Mouse (Mus musculus) embryonic facial prominence, embryonic 12.5 days (tissue): ENCODE results near the gene Ipo9. TPM values are rescaled to one million over a fixed set of nuclear protein-coding genes. Genes with fewer than 3 reads are reported as not detected.

ENCODE experiments used
- ATAC-seq: fragments of 200-750 bp; cut with Nextera tagmentation; 2 replicates; pipeline ENCODE4 v1.8.0; 2017; ENCODE audit not compliant: insufficient number of reproducible peaks, insufficient read depth, low FRiP score, low TSS enrichment
- H3K27ac ChIP-seq: fragments of 300-500 bp; sonication (generic); 2 replicates; pipeline ENCODE4 v1.5.1; 2016; ENCODE audit warnings: mild to moderate bottlenecking
- H3K27me3 ChIP-seq: fragments of 300-500 bp; sonication (generic); 2 replicates; pipeline ENCODE4 v1.6.1; 2016; ENCODE audit warnings: mild to moderate bottlenecking, moderate library complexity
- H3K36me3 ChIP-seq: fragments of 300-500 bp; sonication (generic); 2 replicates; pipeline ENCODE4 v1.6.1; 2016; ENCODE audit warnings: mild to moderate bottlenecking
- H3K4me1 ChIP-seq: fragments of 300-500 bp; sonication (generic); 2 replicates; pipeline ENCODE4 v1.6.1; 2016
- H3K4me2 ChIP-seq: fragments of 300-500 bp; sonication (generic); replicated peaks from 2 replicates; pipeline ENCODE4 v1.6.1; 2016; ENCODE audit warnings: mild to moderate bottlenecking, moderate library complexity
- H3K4me3 ChIP-seq: fragments of 300-500 bp; sonication (generic); 2 replicates; pipeline ENCODE4 v1.5.1; 2016; ENCODE audit warnings: mild to moderate bottlenecking
- H3K9ac ChIP-seq: fragments of 300-500 bp; sonication (generic); 2 replicates; pipeline ENCODE4 v1.6.1; 2016; ENCODE audit warnings: mild to moderate bottlenecking, moderate library complexity
- H3K9me3 ChIP-seq: fragments of 300-500 bp; sonication (generic); 2 replicates; pipeline ENCODE4 v1.6.1; 2016; ENCODE audit warnings: mild to moderate bottlenecking, moderate library complexity
- WGBS: fragments of 180-500 bp; shearing (Covaris S2); methylation state at CpG from one replicate; pipeline ENCODE4 v1.1.7; 2016; 5-methylcytosine and 5-hydroxymethylcytosine counted together
- polyA plus RNA-seq: library from polyadenylated mRNA; unstranded; fragments of >200 nt; fragmentation: Nextera tagmentation; extraction: Ambion mirVana; gene quantifications from 2 replicates; pipeline ENCODE4 v1.2.1, GENCODE M21; 2016

The Ipo9 gene
- polyA plus RNA-seq, 1 experiment from 2014 or later: 183 TPM

DNA sequence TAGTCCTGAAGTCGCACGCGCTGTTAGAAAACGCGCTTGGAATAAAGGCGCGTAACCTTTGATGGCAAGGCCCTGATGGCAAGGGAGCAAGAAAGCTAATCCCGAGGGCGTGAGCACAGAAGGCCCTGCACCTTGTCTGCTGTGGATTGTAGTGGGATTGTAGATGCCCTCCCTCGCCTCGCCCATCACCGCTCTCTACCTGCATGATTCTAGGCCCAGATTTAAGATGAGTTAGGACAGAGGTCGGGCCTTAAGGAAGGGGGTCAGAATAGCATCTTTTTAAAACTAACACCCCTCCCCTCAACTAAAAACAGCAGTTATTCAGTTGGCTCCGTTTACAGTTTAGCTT lies 344 bp upstream of the Ipo9 start:
- WGBS: 3% methylated on average over 14 of the region's 14 CpGs
- Histone ChIP-seq H3K4me2 (peak overlapping the region; percentile 53), H3K4me1 (peaks cover 23% of the 10 kb centered on the region), H3K27me3 (no peaks in the 10 kb centered on the region), H3K27ac (peak overlapping the region; percentile 90), H3K9me3 (no peaks in the 10 kb centered on the region), H3K9ac (peak overlapping the region; percentile 92), H3K4me3 (peak overlapping the region; percentile 89), H3K36me3 (peaks cover 9% of the 10 kb centered on the region)
- 0 out of 2 replicates have a peak, but pooled peaks have one; percentile 48 for ATAC-seq

DNA sequence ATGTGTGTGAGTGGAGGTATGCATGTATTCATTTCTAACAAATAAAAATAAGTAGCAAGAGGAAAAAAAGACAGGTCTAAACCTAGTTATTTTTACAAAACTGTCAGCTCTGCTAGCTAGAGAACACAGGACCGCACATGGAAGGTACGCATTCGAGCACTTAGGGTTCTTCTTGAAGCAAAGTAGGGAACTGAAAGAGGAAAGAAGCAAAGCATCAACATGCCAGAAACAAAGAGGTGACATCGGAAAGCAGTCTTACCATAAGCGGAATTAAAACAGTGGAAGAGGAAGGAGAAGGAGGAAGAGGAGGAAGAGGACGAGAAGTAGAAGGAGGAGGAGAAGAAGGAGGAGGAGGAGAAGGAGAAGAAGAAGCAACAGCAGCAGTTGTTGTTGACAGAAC lies 2.9 kb downstream of the Ipo9 start:
- H3K9ac ChIP-seq: no peak overlapping the region
- peaks cover 23% of the 10 kb centered on the region for H3K4me1 ChIP-seq
- H3K4me3 ChIP-seq: no peak overlapping the region
- ATAC-seq: no peak
- no peaks in the 10 kb centered on the region for H3K9me3 ChIP-seq
- 87% methylated on average over 6 of the region's 6 CpGs for WGBS
- no peak overlapping the region for H3K27ac ChIP-seq
- no peaks in the 10 kb centered on the region for H3K27me3 ChIP-seq
- peaks cover 37% of the 10 kb centered on the region for H3K36me3 ChIP-seq
- no peak overlapping the region for H3K4me2 ChIP-seq

DNA sequence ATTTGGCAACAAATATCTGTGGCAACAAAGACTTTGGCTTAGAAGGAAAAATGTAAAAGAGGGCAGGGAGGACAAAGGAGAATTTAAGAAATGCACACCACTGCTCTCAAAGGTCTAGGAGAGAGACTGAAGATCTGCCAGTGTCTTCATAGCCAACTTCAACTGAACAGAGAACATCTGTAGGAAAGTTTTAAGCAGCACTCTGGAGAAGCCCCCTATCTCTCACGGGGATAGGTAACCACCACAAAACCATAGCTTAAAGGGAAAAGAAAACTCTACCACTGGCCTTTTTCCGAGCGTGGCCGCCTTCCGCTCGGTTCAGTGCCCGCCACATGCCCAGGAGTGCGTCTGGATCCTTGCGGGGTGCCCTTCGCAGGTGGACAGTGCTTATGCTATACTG lies 3.7 kb downstream of the Ipo9 start:
- 97% methylated on average over 10 of the region's 10 CpGs for WGBS

DNA sequence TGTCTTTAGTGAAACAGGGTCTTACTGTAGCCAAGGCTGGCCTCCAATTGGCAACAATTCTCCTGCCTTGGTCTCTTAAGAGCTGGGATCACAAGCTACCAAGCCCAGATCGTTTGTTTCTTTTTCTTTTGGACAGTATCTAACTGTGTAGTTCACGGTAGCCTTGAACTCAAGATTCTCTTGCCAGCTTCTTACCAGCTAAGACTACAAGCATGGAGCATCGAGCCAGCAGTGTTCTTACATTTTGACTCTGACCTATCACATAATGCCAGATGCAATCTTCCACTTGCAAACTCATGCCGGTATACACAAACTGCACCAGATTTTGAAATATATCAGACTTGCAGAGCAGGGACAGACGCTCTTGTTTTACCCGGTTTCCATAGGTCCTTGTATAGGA lies 7.5 kb downstream of the Ipo9 start:
- ATAC-seq: no peak
- H3K4me1 ChIP-seq: peaks cover 5% of the 10 kb centered on the region; the same call in 1 of the 2 replicates
- H3K9ac ChIP-seq: no peak overlapping the region
- H3K4me2 ChIP-seq: no peak overlapping the region
- H3K27me3 ChIP-seq: no peaks in the 10 kb centered on the region
- peaks cover 67% of the 10 kb centered on the region for H3K36me3 ChIP-seq
- WGBS: 94% methylated on average over 6 of the region's 6 CpGs
- H3K4me3 ChIP-seq: no peak overlapping the region
- H3K27ac ChIP-seq: no peak overlapping the region
- no peaks in the 10 kb centered on the region for H3K9me3 ChIP-seq

More for the DNA sequence above, 3.7 kb downstream of the Ipo9 start:
- H3K36me3 ChIP-seq: peaks cover 41% of the 10 kb centered on the region
- H3K9me3 ChIP-seq: no peaks in the 10 kb centered on the region
- no peak overlapping the region for H3K9ac ChIP-seq
- H3K4me3 ChIP-seq: no peak overlapping the region
- H3K4me1 ChIP-seq: peaks cover 23% of the 10 kb centered on the region
- ATAC-seq: no peak
- no peaks in the 10 kb centered on the region for H3K27me3 ChIP-seq
- no peak overlapping the region for H3K27ac ChIP-seq
- no peak overlapping the region for H3K4me2 ChIP-seq

DNA sequence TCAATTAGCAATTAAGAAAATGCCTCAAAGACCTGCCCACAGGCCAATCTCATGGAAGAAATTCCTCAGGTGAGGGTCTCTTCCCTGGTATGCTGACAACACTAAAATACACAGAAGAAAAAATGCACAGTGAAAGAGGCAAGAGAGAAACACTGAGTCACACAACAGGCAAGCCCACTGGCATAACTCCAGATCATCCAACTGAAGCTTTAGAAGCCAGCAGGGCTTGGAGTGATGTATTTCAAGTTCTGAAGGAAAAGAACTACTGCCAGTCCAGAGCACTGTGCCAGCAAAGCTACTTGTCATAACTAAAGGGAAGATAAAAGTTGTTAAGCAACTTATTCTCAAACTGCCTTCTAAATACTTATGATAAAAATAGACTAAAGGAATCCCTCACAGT lies 16.3 kb downstream of the Ipo9 start:
- no peak overlapping the region for H3K27ac ChIP-seq
- no peak for ATAC-seq
- H3K36me3 ChIP-seq: peaks cover 92% of the 10 kb centered on the region

DNA sequence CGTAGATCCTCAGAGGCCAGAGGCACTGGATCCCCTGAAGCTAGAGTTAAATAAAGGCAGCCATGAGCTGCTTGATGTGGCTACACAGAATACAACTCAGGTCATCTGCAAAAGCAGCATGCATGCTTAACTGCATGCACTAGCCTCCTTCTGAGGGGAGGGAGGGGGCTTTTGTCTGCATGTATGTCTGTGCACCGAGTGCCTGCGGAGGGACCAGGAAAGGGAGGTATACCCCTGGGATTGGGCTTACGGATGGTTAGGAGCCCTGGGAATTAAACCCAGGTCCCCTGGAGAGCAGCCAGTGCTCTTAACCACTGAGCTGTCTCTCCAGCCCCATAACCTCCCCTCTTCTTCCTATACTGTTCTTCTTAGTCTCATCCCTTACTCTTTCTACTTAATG lies 18.2 kb downstream of the Ipo9 start:
- H3K27ac ChIP-seq: no peak overlapping the region
- 87% methylated on average over 4 of the region's 4 CpGs for WGBS
- peaks cover 90% of the 10 kb centered on the region for H3K36me3 ChIP-seq
- H3K9ac ChIP-seq: no peak overlapping the region
- no peak overlapping the region for H3K4me3 ChIP-seq
- H3K4me2 ChIP-seq: no peak overlapping the region
- no peaks in the 10 kb centered on the region for H3K4me1 ChIP-seq
- no peak for ATAC-seq
- H3K9me3 ChIP-seq: no peaks in the 10 kb centered on the region
- H3K27me3 ChIP-seq: no peaks in the 10 kb centered on the region

More for the DNA sequence above, 16.3 kb downstream of the Ipo9 start:
- H3K4me1 ChIP-seq: no peaks in the 10 kb centered on the region
- no peaks in the 10 kb centered on the region for H3K27me3 ChIP-seq
- no peak overlapping the region for H3K9ac ChIP-seq
- no peaks in the 10 kb centered on the region for H3K9me3 ChIP-seq
- no peak overlapping the region for H3K4me2 ChIP-seq
- no peak overlapping the region for H3K4me3 ChIP-seq

DNA sequence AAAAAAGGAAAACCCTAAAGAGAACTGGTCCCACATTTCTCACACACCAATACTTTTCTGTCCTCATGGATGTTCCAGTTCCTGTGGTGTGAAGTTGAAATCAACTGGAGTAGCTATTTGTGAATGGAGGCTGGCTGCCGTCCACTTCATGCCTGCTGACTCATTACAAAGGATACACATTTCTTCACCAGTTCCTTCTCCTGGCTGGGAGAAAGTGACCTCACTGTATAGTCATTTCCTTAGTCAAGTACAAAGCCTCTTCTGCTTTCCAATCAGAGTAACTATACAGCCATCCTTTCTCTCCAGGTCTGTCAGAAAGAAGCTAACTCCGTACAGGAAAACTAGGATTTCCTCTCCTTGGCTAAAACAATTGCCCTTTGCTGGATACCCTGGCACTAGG lies 19.3 kb downstream of the Ipo9 start:
- Histone ChIP-seq H3K27ac (no peak overlapping the region), H3K27me3 (no peaks in the 10 kb centered on the region), H3K9ac (no peak overlapping the region), H3K36me3 (peaks cover 88% of the 10 kb centered on the region), H3K4me1 (no peaks in the 10 kb centered on the region), H3K4me2 (no peak overlapping the region), H3K4me3 (no peak overlapping the region), H3K9me3 (no peaks in the 10 kb centered on the region)
- WGBS: 80% methylated on average over 2 of the region's 2 CpGs
- ATAC-seq: no peak

DNA sequence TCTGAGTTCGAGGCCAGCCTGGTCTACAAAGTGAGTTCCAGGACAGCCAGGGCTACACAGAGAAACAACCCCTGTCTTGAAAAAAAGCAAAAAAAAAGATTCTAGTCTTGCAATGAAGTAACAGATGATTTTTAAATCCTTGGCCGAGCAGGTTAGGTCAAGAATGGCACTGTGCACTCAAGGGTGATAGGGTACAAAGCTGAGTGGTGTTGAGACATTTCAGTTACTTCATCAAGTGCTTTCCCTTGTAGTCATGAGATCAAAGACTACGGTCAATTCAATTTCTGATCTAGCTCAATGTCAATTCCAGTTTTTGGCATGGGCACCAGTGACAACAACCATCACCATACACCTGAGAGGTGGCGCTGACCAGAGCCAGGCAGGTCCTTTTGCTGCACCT lies 21.3 kb downstream of the Ipo9 start:
- H3K27me3 ChIP-seq: no peaks in the 10 kb centered on the region
- H3K4me1 ChIP-seq: no peaks in the 10 kb centered on the region
- 95% methylated on average over 4 of the region's 4 CpGs for WGBS
- no peak overlapping the region for H3K9ac ChIP-seq
- no peak overlapping the region for H3K4me3 ChIP-seq
- H3K36me3 ChIP-seq: peaks cover 88% of the 10 kb centered on the region
- no peak overlapping the region for H3K4me2 ChIP-seq
- no peaks in the 10 kb centered on the region for H3K9me3 ChIP-seq
- no peak for ATAC-seq
- H3K27ac ChIP-seq: no peak overlapping the region

DNA sequence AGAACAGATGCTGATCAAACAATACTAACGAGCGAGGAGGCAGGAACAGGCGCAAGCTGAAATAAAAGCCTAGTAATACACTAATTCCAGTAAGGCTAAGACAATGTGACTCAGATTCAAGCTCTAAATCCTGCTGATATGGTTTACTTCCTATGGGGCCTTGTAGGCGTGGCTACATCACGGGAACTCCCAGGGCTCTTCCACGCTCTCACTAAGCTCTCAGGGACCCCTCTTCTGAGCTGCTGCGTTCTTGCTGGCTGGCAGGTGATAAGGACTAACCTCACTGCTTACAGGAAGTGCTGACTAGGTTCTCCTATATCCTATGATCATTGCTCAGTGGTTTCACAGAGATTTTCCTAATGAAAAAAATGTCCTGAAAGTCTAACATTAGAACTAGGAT lies 24.9 kb downstream of the Ipo9 start:
- WGBS: 87% methylated on average over 7 of the region's 7 CpGs
- no peaks in the 10 kb centered on the region for H3K27me3 ChIP-seq
- H3K4me3 ChIP-seq: no peak overlapping the region
- no peaks in the 10 kb centered on the region for H3K9me3 ChIP-seq
- ATAC-seq: no peak
- no peak overlapping the region for H3K9ac ChIP-seq
- H3K36me3 ChIP-seq: peaks cover 88% of the 10 kb centered on the region
- no peaks in the 10 kb centered on the region for H3K4me1 ChIP-seq
- no peak overlapping the region for H3K4me2 ChIP-seq
- H3K27ac ChIP-seq: no peak overlapping the region

DNA sequence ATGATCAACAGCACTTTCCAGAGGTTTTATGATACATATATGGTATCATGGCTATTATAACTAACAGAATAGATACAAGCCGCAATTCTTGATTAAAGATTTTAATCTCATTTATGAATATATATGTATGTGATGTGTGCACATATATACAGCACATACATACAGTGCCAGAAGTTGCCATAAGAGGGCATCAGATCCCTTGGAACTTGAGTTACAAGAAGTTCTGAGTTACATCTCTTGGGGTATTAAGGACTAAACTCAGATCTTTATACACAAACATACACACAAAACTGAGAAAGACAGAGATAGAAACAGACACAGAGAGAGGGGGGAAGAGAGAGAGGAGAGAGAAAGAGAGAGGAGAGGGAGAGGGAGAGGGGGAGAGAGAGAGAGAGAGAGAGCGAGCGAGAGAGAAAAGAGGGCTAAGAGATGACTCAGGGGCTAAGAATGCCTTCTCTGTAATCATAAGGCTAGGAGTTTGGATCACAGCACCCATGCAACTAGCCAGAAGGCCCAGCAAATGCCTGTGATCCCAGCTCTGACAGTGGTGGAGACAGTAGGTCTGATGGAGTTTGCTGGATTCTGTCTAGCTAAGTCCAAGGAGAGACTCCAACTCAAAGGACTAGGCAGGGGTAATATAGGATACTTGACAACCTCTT lies 28.7 kb downstream of the Ipo9 start:
- Histone ChIP-seq H3K27me3 (no peaks in the 10 kb centered on the region), H3K9me3 (no peaks in the 10 kb centered on the region), H3K9ac (no peak overlapping the region), H3K27ac (no peak overlapping the region), H3K4me3 (no peak overlapping the region), H3K4me2 (no peak overlapping the region), H3K4me1 (no peaks in the 10 kb centered on the region), H3K36me3 (peaks cover 84% of the 10 kb centered on the region)
- 94% methylated on average over 3 of the region's 3 CpGs for WGBS
- ATAC-seq: no peak

DNA sequence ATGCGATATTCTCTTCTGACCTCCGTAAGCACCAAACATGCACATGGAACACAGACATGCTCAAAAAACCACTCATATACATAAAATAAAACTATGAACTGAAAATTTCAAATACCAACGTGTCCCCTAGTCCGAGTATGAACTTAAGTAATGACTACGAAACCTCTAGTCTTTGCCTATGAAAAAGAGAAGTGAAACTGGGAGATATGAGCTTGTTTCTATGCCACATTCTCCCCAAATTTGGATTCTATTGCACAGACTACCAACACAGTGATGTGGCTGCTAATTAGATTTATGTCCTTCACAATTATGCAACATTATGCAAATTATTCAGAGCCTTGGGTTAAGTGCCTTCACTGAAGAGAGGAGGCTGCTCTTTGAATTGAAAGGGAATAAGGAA lies 30.8 kb downstream of the Ipo9 start:
- no peak overlapping the region for H3K9ac ChIP-seq
- H3K4me2 ChIP-seq: no peak overlapping the region
- H3K4me1 ChIP-seq: no peaks in the 10 kb centered on the region
- H3K27me3 ChIP-seq: no peaks in the 10 kb centered on the region
- peaks cover 79% of the 10 kb centered on the region for H3K36me3 ChIP-seq
- H3K4me3 ChIP-seq: no peak overlapping the region
- no peak overlapping the region for H3K27ac ChIP-seq
- no peak for ATAC-seq
- WGBS: 93% methylated on average over 5 of the region's 5 CpGs
- no peaks in the 10 kb centered on the region for H3K9me3 ChIP-seq

DNA sequence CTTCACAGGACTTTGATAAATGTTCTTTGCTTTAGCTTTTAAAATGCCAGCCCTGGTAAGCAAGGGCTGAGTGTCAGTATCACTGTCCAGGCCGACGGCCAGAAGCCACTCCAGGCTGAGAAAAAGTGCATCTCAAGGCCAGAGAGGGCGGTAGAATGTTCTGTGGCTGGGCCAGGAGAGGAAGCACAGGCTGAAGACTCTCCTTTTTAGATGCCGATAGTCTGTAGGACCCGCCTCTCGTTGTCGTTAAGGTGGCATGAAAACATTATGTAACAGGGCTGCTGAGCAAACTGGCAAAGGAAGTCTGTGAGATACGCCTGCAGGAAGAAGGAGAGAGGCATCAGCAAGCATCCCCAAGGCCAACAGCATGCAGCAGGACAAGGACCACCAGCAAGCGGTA lies 45.1 kb downstream of the Ipo9 start:
- 90% methylated on average over 9 of the region's 9 CpGs for WGBS
- Histone ChIP-seq H3K9ac (no peak overlapping the region), H3K4me2 (no peak overlapping the region), H3K27me3 (no peaks in the 10 kb centered on the region), H3K4me3 (no peak overlapping the region), H3K9me3 (no peaks in the 10 kb centered on the region), H3K36me3 (peaks cover 82% of the 10 kb centered on the region), H3K27ac (no peak overlapping the region), H3K4me1 (no peaks in the 10 kb centered on the region)
- no peak for ATAC-seq

DNA sequence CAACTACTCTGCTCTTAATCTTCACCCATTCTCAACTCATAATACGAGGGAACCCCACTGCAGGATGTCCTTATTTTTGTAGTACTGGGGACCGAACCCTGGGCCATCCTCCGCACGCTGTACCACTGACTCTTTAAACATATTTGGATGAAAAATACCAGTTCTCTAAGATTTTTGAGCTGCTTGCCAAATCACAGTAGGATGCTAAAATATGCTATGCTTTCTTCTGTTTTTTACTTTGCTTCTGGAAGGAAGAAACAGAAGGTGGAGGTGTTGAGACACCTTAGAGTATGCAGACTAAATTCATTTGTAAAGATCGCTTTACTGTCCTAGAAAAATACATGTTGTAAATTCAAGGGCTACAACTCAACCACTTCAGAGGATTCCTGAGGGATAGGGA lies 46.1 kb downstream of the Ipo9 start:
- WGBS: 98% methylated on average over 5 of the region's 5 CpGs

More for the DNA sequence above, 46.1 kb downstream of the Ipo9 start:
- Histone ChIP-seq H3K4me2 (no peak overlapping the region), H3K9ac (no peak overlapping the region), H3K4me3 (no peak overlapping the region), H3K27me3 (no peaks in the 10 kb centered on the region), H3K4me1 (no peaks in the 10 kb centered on the region), H3K36me3 (peaks cover 74% of the 10 kb centered on the region), H3K9me3 (no peaks in the 10 kb centered on the region), H3K27ac (no peak overlapping the region)
- ATAC-seq: no peak
